Mouse (Mus musculus) frontal cortex, postnatal 36 days (tissue): ENCODE data around the gene Fubp3.
"Not testable (repeated sequence)": the region's sequence is repeated elsewhere in the genome, so short reads cannot be mapped to it uniquely, and the experiment has no call there.

Experiments
- DNase-seq, 2 experiments: peaks; one replicate each; pipeline ENCODE4 v3.0.0; 2022; ENCODE audit warnings: low spot score in 2 of 2

The Fubp3 gene

GRCm38 (mm10) chr2:31572051-31572914, at the start of gene Fubp3:
Gene Fubp3, plus strand, starts transcription at chr2:31572651.
- peak; percentile 85 to 89 for DNase-seq

- no peak for DNase-seq
Measured at GRCm38 (mm10) chr2:31524641-31525040, 47.8 kb upstream of the Fubp3 start.

GRCm38 (mm10) chr2:31525778-31526177, 46.7 kb upstream of the Fubp3 start:
- no peak for DNase-seq

GRCm38 (mm10) chr2:31530201-31530600, 42.2 kb upstream of the Fubp3 start:
- DNase-seq: no peak

- peak in 1 of 2 experiments; percentile 3 for DNase-seq
Measured at GRCm38 (mm10) chr2:31537054-31537453, 35.4 kb upstream of the Fubp3 start.

- no peak for DNase-seq
Measured at GRCm38 (mm10) chr2:31538745-31539144, 33.7 kb upstream of the Fubp3 start.

- no peak for DNase-seq
Measured at GRCm38 (mm10) chr2:31541581-31541980, 30.9 kb upstream of the Fubp3 start.

GRCm38 (mm10) chr2:31547726-31548125, 24.7 kb upstream of the Fubp3 start:
- no peak for DNase-seq

GRCm38 (mm10) chr2:31550503-31550902, 21.9 kb upstream of the Fubp3 start:
- DNase-seq: no peak

- not testable (repeated sequence) for DNase-seq
Measured at GRCm38 (mm10) chr2:31551351-31551750, 21.1 kb upstream of the Fubp3 start.

GRCm38 (mm10) chr2:31551971-31552370, 20.5 kb upstream of the Fubp3 start:
- DNase-seq: peak; percentile 12 to 20

GRCm38 (mm10) chr2:31554619-31555018, 17.8 kb upstream of the Fubp3 start:
- DNase-seq: no peak

- DNase-seq: peak; percentile 39 to 43
Measured at GRCm38 (mm10) chr2:31572915-31573635, 624 bp downstream of the Fubp3 start.

- no peak for DNase-seq
Measured at GRCm38 (mm10) chr2:31581617-31582016, 9.2 kb downstream of the Fubp3 start.

GRCm38 (mm10) chr2:31591799-31592484, 19.5 kb downstream of the Fubp3 start:
- DNase-seq: no peak

GRCm38 (mm10) chr2:31607555-31607954, 35.1 kb downstream of the Fubp3 start:
- no peak for DNase-seq

GRCm38 (mm10) chr2:31609859-31610261, 37.4 kb downstream of the Fubp3 start:
- DNase-seq: no peak

- no peak for DNase-seq
Measured at GRCm38 (mm10) chr2:31610922-31611321, 38.5 kb downstream of the Fubp3 start.

- DNase-seq: no peak
Measured at GRCm38 (mm10) chr2:31611400-31611799, 38.9 kb downstream of the Fubp3 start.

GRCm38 (mm10) chr2:31612627-31613026, 40.2 kb downstream of the Fubp3 start:
- no peak for DNase-seq

GRCm38 (mm10) chr2:31613781-31614180, 41.3 kb downstream of the Fubp3 start:
- DNase-seq: no peak

GRCm38 (mm10) chr2:31618484-31619161, 46.2 kb downstream of the Fubp3 start:
- no peak for DNase-seq
